Mouse (Mus musculus) urinary bladder, postnatal 25 days (tissue): ENCODE measurements around the gene Ccdc57.
"Not testable (repeated sequence)": the region's sequence is repeated elsewhere in the genome, so short reads cannot be mapped to it uniquely, and the experiment has no call there.

Experiments
- DNase-seq: peaks from one replicate; pipeline ENCODE4 v3.0.0; 2022; ENCODE audit warnings: low spot score

The Ccdc57 gene

DNA sequence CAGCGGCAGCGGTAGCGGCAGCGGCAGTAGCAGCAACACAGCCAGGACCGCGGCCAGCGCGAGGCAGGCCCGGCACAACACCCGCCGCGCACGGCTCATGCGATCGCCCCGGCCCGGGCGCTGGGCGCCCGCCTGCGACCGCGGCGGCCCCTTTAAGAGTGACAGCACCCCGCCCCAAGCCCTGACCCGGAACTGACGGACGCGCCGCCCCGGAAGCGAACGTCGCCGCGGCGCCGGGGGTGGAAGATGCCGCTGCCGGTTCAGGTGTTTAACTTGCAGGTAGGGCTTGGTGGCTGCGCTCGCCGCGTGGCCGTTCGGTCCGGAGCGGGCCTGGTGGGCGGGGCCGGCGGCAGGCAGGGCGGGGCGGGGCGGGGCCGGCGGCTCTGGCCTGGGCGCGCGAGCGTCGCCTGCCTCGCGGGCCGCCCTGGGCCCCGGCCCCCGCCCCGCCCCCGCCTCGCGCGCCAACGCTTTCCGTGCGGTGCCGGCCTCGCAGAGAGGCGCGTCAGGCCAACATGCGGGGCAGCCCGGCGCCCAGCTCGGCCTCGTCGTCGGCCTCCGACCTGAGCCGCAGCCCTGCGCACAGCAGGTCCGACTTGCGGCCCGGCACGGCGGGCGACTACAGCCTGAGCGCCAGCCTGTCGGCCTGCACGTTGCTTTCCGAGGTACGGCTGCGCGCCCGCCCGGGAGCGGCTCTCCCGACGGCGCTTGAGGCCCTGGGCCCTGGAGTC is 148.4 kb downstream of the Ccdc57 start, which contains the start of the genes Rfng and Gps1:
Gene Rfng (minus strand): TSS at position 144 of the 728 bp plus-strand sequence.
Gene Gps1 (plus strand): TSS at position 209 of the 728 bp plus-strand sequence.
- peak; percentile 79 for DNase-seq

DNA sequence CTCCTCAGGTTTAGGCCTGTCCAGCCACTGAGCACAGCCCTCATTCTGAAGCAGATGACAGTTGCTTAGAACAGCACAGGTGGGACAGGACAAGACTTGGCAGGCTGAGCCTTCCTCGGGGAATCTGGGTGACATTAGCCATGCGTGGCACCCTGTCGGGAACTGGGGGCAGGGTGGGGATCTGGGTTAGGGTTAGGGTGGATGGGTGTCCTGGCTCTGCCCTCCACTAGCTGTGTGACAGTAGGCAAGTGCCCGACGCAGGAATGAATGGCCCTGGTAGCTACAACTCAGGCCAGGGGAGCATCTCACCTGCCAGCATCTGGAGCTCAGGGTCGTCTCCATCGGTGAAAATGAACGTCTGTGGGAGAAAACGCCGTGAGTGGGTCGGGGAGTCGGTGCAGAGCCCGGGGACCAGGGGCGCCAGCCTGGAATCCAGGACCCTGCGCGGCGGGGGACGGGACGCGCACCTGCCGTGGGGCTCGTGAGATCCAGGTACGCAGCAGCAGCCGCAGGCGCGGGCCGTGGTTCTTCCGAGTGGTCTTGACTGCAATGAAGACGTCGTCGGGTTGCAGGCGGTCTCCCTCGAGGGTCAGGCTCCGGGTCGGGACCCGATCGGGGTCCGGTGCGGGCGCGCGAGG is 149.1 kb downstream of the Ccdc57 start:
- no peak for DNase-seq

DNA sequence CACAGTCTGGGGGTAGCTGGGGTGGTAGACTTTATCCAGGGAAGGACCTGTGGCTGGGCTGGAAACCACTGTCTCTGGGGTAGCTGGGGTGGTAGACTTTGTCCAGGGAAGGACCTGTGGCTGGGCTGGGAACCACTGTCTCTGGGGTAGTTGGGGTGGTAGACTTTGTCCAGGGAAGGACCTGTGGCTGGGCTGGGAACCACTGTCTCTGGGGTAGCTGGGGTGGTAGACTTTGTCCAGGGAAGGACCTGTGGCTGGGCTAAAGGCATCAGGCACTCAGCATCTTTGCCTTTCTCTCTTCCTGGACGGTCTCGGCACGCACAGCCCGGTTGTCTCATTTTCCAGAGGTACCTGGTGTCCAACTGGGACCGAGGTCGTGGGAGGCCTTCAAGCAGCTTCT is 151.3 kb downstream of the Ccdc57 start:
- DNase-seq, result not testable (repeated sequence)

DNA sequence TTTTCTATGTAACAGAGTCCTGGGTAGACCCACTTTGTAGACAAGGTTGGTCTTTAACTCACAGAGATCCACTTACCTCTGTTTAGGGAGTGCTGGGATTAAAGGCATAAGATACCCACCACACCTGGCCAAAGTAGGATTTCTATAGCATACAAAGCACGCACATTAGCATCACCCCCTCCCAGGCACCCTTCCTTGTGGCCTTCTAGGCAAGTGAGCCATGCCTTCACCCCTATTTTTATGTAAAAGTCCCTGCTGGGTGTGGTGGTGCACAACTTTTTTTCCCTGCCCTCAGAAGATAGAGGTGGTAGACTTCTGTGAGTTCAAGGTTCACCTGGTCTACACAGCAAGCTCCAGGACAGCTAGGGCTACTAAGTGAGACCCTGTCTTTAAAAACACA is 152.8 kb downstream of the Ccdc57 start:
- DNase-seq, result no peak

GRCm38 (mm10) chr11:120777123-120777522 is 155.5 kb downstream of the Ccdc57 start:
- no peak for DNase-seq
